Comparison of ENCODE assay signal across 12 mouse cellular contexts in the genomic region with DNA sequence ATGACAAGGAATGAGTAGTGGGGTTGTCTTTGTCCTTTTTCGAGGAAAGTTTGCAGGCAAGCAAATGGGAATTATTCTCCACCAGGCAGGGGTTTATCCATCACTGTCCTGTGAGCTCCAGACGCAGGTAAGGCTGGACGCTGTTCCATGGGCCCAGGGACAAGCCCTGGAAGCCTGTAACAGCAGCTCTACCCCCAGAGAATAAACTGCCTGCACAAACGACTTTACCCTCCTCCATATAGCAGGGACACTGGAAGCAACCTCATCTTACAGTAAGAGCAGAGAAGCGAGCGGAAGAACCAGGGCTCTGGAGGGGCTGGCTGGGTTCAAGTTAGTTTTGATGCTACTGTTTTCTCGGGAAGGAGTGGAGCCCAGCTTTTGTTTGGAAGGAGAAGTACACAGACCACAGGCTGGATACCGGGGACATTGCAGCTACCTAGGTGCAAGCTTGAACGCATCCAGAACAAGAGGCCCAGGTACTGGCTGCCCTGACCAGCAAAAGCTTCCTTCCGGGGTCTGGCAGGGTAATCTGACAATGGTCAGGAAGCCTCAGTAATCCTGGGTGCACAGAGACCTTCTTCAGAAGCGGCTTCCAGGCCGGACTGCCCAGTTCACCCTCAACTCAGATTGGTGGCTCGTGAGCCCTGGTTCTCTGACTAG. TPM values are rescaled to one million over a fixed set of nuclear protein-coding genes. Genes with fewer than 3 reads are reported as not detected.
DNase-seq lines count a peak whose midpoint lies in the region; ATAC-seq and TF ChIP-seq lines count a peak whose summit lies in the region.
"Had no signal": no experiment of that assay in that cellular context is flagged by ENCODE, and none has a peak within 500 bp of the region (broad histone marks: within the 10 kb centered on the region; RNA-seq: fewer than 3 reads in every experiment).

No protein-coding gene starts in this region.

- no peaks in the 10 kb centered on the region for H3K9me3 ChIP-seq in heart, embryonic 12.5 days (replicated peaks)
- no peaks in the 10 kb centered on the region for H3K9me3 ChIP-seq in forebrain, embryonic 14.5 days (replicated peaks; ENCODE audit: control insufficient read depth, low read length)
- H3K9me3 ChIP-seq in limb, embryonic 14.5 days (ENCODE audit: control insufficient read depth, low read length): no peaks in the 10 kb centered on the region

- H3K4me2 ChIP-seq in heart, embryonic 12.5 days: peak overlapping the region; percentile 99
- H3K4me2 ChIP-seq in forebrain, embryonic 14.5 days (ENCODE audit: low read length): peak overlapping the region; percentile 94
- peak overlapping the region; percentile 96; the same call in 1 of the 2 replicates for H3K4me2 ChIP-seq in limb, embryonic 14.5 days (replicated peaks; ENCODE audit: low read depth, low read length, severe bottlenecking)

- no peak for ATAC-seq in heart, embryonic 12.5 days (ENCODE audit: insufficient number of reproducible peaks, low FRiP score)
- peak; percentile 1; the same call in 1 of the 2 replicates for ATAC-seq in forebrain, embryonic 14.5 days
- no peak for ATAC-seq in limb, embryonic 14.5 days (ENCODE audit: low FRiP score, low read depth)
- no peak for ATAC-seq in frontal cortex, adult (ENCODE audit: low TSS enrichment)
- ATAC-seq: inflammation-experienced regulatory T-cells, adult 6 months had no signal

- TF ChIP-seq CTCF in thymus, adult 2 months (IDR thresholded peaks at IDR 0.05; ENCODE audit: borderline replicate concordance, control insufficient read depth, extremely low read depth, insufficient read depth, low read length, poor library complexity): no peak

- peaks cover 96% of the 10 kb centered on the region for H3K27me3 ChIP-seq in heart, embryonic 12.5 days (replicated peaks)
- H3K27me3 ChIP-seq in forebrain, embryonic 14.5 days (replicated peaks; ENCODE audit: control insufficient read depth, insufficient read depth, low read length): peaks cover 3% of the 10 kb centered on the region; the same call in 1 of the 2 replicates
- H3K27me3 ChIP-seq in limb, embryonic 14.5 days (ENCODE audit: control insufficient read depth, insufficient read depth, low read length): peaks cover 55% of the 10 kb centered on the region
- peaks cover 23% of the 10 kb centered on the region for H3K27me3 ChIP-seq in thymus, adult 2 months (ENCODE audit: control insufficient read depth, insufficient read depth, low read length)

- 3% methylated on average over 13 of the region's 13 CpGs for WGBS in heart, embryonic 12.5 days
- 2% methylated on average over 13 of the region's 13 CpGs for WGBS in forebrain, embryonic 14.5 days
- WGBS in limb, embryonic 14.5 days: 4% methylated on average over 13 of the region's 13 CpGs
- 15% methylated on average over 13 of the region's 13 CpGs for WGBS in thymus, adult 2 months

- DNase-seq in heart, postnatal 25 days (ENCODE audit: low spot score): no peak
- peak; percentile 56 for DNase-seq in 416B (ENCODE audit: low read depth)
- DNase-seq in forebrain, embryonic 14.5 days (ENCODE audit: low spot score): peak; percentile 35
- no peak for DNase-seq in limb, embryonic 14.5 days (ENCODE audit: low spot score)
- DNase-seq in cerebellum, adult 9-11 months: no peak
- no peak for DNase-seq in thymus, adult 2 months
- DNase-seq: cerebellum, adult 11 months had no signal

- intact Hi-C loops in heart, postnatal 25 days (cut with DNase I): no loop called here

- no peak for TF ChIP-seq POLR2A in limb, embryonic 14.5 days (IDR thresholded peaks at IDR 0.05; ENCODE audit: borderline replicate concordance, extremely low read depth, insufficient read depth, insufficient read length)
- no peak for TF ChIP-seq POLR2A in thymus, adult 2 months (IDR thresholded peaks at IDR 0.05; ENCODE audit: control insufficient read depth, extremely low read depth, insufficient read depth, low read length, poor library complexity)

- H3K9ac ChIP-seq in heart, embryonic 12.5 days: no peak overlapping the region
- peak overlapping the region; percentile 82 for H3K9ac ChIP-seq in forebrain, embryonic 14.5 days (ENCODE audit: low read length)
- H3K9ac ChIP-seq in limb, embryonic 14.5 days (ENCODE audit: low read depth, low read length, severe bottlenecking): no peak overlapping the region

- H3K4me3 ChIP-seq in heart, embryonic 12.5 days: peak overlapping the region; percentile 56; the same call in 1 of the 2 replicates
- H3K4me3 ChIP-seq in forebrain, embryonic 14.5 days (ENCODE audit: low read depth, low read length): peak overlapping the region; percentile 48
- no peak overlapping the region; the same call in 1 of the 2 replicates for H3K4me3 ChIP-seq in limb, embryonic 14.5 days (replicated peaks; ENCODE audit: low read length)
- no peak overlapping the region for H3K4me3 ChIP-seq in thymus, adult 2 months (ENCODE audit: control insufficient read depth, insufficient read depth, low read length)

- no peak overlapping the region for H3K27ac ChIP-seq in heart, embryonic 12.5 days (ENCODE audit: poor library complexity, severe bottlenecking)
- H3K27ac ChIP-seq in forebrain, embryonic 14.5 days (ENCODE audit: low read depth, low read length): peak overlapping the region; percentile 97
- no peak overlapping the region for H3K27ac ChIP-seq in limb, embryonic 14.5 days (replicated peaks; ENCODE audit: low read depth, low read length)
- H3K27ac ChIP-seq in thymus, adult 2 months (ENCODE audit: control insufficient read depth, insufficient read depth, low read length): no peak overlapping the region

- H3K36me3 ChIP-seq in heart, embryonic 12.5 days: no peaks in the 10 kb centered on the region
- no peaks in the 10 kb centered on the region for H3K36me3 ChIP-seq in forebrain, embryonic 14.5 days (ENCODE audit: control insufficient read depth, insufficient read depth, low read length)
- H3K36me3 ChIP-seq in limb, embryonic 14.5 days (ENCODE audit: control insufficient read depth, insufficient read depth, low read length): no peaks in the 10 kb centered on the region
- no peaks in the 10 kb centered on the region for H3K36me3 ChIP-seq in thymus, adult 2 months (ENCODE audit: control insufficient read depth, insufficient read depth, low read length)

- H3K4me1 ChIP-seq in heart, embryonic 12.5 days (replicated peaks): peaks cover 30% of the 10 kb centered on the region
- peaks cover 39% of the 10 kb centered on the region for H3K4me1 ChIP-seq in forebrain, embryonic 14.5 days (ENCODE audit: control insufficient read depth, insufficient read depth, low read length)
- peaks cover 2% of the 10 kb centered on the region; the same call in 1 of the 2 replicates for H3K4me1 ChIP-seq in limb, embryonic 14.5 days (ENCODE audit: control insufficient read depth, insufficient read depth, low read length)
- H3K4me1 ChIP-seq in thymus, adult 2 months (replicated peaks; ENCODE audit: control insufficient read depth, insufficient read depth, low read length): no peaks in the 10 kb centered on the region

RNA-seq across cellular contexts. Expression of a gene that starts 31.6 kb away (rescaled TPM):
- 0.08 TPM in 1 of 2 replicates, not detected in the other for polyA plus RNA-seq in heart, embryonic 12.5 days (2016; fragmentation: Nextera tagmentation; extraction: Ambion mirVana)
- not detected for total RNA-seq in heart, postnatal 25 days (2021)
- 16.1 and 16.2 TPM in 2 replicates for polyA plus RNA-seq in forebrain, embryonic 14.5 days (2014; fragmentation: Nextera tagmentation; extraction: Ambion mirVana)
- polyA plus RNA-seq in limb, embryonic 14.5 days (2012; rRNA removed): 0.08 and 0.36 TPM in 2 replicates
- polyA plus RNA-seq in limb, embryonic 14.5 days (2014; fragmentation: Nextera tagmentation; extraction: Ambion mirVana): not detected in 2 replicates
- polyA plus RNA-seq in thymus, adult 2 months (2012; rRNA removed): 0.16 and 0.27 TPM in 2 replicates
- total RNA-seq: liver, adult 2 months had no signal
- polyA plus RNA-seq: C2C12; inflammation-experienced regulatory T-cells, adult 6 months; liver, adult 2 months had no signal

RNA-seq across cellular contexts. Expression of a gene that starts 53.4 kb away (rescaled TPM):
- 0.34 and 0.45 TPM in 2 replicates for polyA plus RNA-seq in heart, embryonic 12.5 days (2016; fragmentation: Nextera tagmentation; extraction: Ambion mirVana)
- total RNA-seq in heart, postnatal 25 days (2021): 1 to 10 TPM; 1.8 to 1.9 TPM
- 0.72 and 1.1 TPM in 2 replicates for polyA plus RNA-seq in forebrain, embryonic 14.5 days (2014; fragmentation: Nextera tagmentation; extraction: Ambion mirVana)
- 2.7 TPM in 2 replicates for polyA plus RNA-seq in limb, embryonic 14.5 days (2012; rRNA removed)
- polyA plus RNA-seq in limb, embryonic 14.5 days (2014; fragmentation: Nextera tagmentation; extraction: Ambion mirVana): 3.4 and 3.6 TPM in 2 replicates
- 3.7 and 4.6 TPM in 2 replicates for polyA plus RNA-seq in thymus, adult 2 months (2012; rRNA removed)

RNA-seq across cellular contexts. Expression of a gene that starts 55.6 kb away (rescaled TPM):
- 9.4 and 9.6 TPM in 2 replicates for polyA plus RNA-seq in heart, embryonic 12.5 days (2016; fragmentation: Nextera tagmentation; extraction: Ambion mirVana)
- total RNA-seq in heart, postnatal 25 days (2021): 10 to 100 TPM; 14.8 to 15.2 TPM
- 11.8 and 12.0 TPM in 2 replicates for polyA plus RNA-seq in forebrain, embryonic 14.5 days (2014; fragmentation: Nextera tagmentation; extraction: Ambion mirVana)
- 11.2 and 13.0 TPM in 2 replicates for polyA plus RNA-seq in limb, embryonic 14.5 days (2012; rRNA removed)
- polyA plus RNA-seq in limb, embryonic 14.5 days (2014; fragmentation: Nextera tagmentation; extraction: Ambion mirVana): 9.1 and 9.5 TPM in 2 replicates
- polyA plus RNA-seq in thymus, adult 2 months (2012; rRNA removed): 46.8 and 50.3 TPM in 2 replicates

Comparison
In these comparisons a context has a peak if more than half of its experiments do, and no peak if none do; other contexts are left out.
1. H3K4me3 ChIP-seq: peak in heart, embryonic 12.5 days (single experiment) and forebrain, embryonic 14.5 days (single experiment); none in limb, embryonic 14.5 days (single experiment) and thymus, adult 2 months (single experiment).
2. DNase-seq: peak in 416B (single experiment) and forebrain, embryonic 14.5 days (single experiment); none in heart, postnatal 25 days (single experiment), limb, embryonic 14.5 days (single experiment), cerebellum, adult 9-11 months (single experiment) and thymus, adult 2 months (single experiment).
3. RNA of a gene that starts 31.6 kb away (polyA plus RNA-seq): 16.1 to 16.2 TPM in forebrain, embryonic 14.5 days; 0.08 to 0.36 TPM in limb, embryonic 14.5 days, 0.16 to 0.27 TPM in thymus, adult 2 months and 0.08 TPM in heart, embryonic 12.5 days; every median in the first group is over 10 times any median in the second.
4. Peak in every context shown above with its lines, with median percentiles within 50 percentile points of each other: H3K4me2 ChIP-seq.